Mouse (Mus musculus) cortical plate, adult 2 months (tissue): ENCODE data around the gene Zbtb32. TPM values are rescaled to one million over a fixed set of nuclear protein-coding genes. Genes with fewer than 3 reads are reported as not detected.
A peak's percentile ranks its signal among the peaks of the same experiment; 100 is the strongest.

ENCODE experiments used
- H3K27ac ChIP-seq: fragments of 200-500 bp; 2 replicates; pipeline ENCODE4 v1.5.1; 2012; ENCODE audit warnings: low read length, control low read depth, inconsistent platforms; ENCODE audit not compliant: insufficient read depth
- H3K4me1 ChIP-seq: fragments of 200-500 bp; 2 replicates; pipeline ENCODE4 v1.6.1; 2011; ENCODE audit warnings: low read length; ENCODE audit not compliant: control insufficient read depth, insufficient read depth
- H3K4me3 ChIP-seq: fragments of 200-500 bp; 2 replicates; pipeline ENCODE4 v1.5.1; 2011; ENCODE audit warnings: mild to moderate bottlenecking, low read length, control low read depth; ENCODE audit not compliant: insufficient read depth
- CTCF ChIP-seq: fragments of 200-500 bp; IDR thresholded peaks from 2 replicates; pipeline ENCODE4 v1.5.1; 2011; ENCODE audit warnings: mild to moderate bottlenecking, control low read depth, low read length; ENCODE audit not compliant: insufficient read depth; ENCODE audit errors: extremely low read depth
- POLR2A ChIP-seq: fragments of 200-500 bp; IDR thresholded peaks from 2 replicates; pipeline ENCODE4 v1.6.1; 2011; ENCODE audit warnings: mild to moderate bottlenecking, low read length, control low read depth; ENCODE audit not compliant: insufficient read depth; ENCODE audit errors: extremely low read depth
- polyA plus RNA-seq: library from polyadenylated mRNA; depleted of rRNA; stranded (reverse); fragments of >200 nt; gene quantifications from 2 replicates; pipeline ENCODE4 v1.2.3, GENCODE M21; 2012

Gene Zbtb32
- polyA plus RNA-seq, 1 experiment = 0.08 TPM

DNA sequence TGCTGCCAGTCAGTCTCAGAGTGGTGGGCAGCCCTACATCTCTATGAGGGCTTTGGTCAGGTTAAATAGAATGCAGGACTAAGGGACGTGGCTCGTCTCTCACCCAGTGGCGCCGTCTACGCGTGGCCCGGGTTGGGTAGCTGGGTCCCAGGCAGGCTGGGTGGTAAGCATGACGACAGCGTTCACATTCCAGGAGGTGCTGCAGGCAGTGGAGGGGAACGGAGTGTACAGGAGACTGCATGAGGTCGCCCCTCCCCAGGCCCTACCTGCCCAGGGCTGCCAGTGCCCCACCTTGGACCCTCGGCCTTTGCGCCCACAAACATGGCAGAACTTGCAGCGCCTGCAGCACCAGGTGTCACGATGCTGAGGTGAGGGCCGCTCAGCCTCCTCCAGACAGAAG is 17.2 kb downstream of the Zbtb32 start:
- Histone ChIP-seq H3K27ac (no peak overlapping the region), H3K4me3 (no peak overlapping the region), H3K4me1 (no peaks in the 10 kb centered on the region)
- no peak for TF ChIP-seq POLR2A
- TF ChIP-seq CTCF = no peak

DNA sequence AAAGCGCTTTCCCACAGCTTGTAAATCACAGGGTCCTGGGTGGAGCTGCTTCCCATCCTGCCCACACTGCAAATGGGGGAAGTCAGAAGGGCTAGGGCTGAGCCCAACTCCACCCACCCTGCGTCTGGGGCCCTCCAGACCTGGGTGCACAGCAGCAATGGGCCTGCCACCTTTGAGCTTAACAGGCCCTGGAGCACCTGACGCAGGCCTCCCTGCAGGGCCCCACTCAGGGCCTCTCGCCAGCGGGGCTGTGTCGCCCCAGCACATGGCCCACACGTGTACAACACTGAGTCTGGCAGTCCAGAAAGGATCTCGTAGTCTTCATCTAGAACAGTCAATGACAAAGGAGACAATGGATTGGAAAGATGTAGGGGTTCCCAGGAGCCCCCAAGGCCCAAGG is 18.8 kb downstream of the Zbtb32 start:
- TF ChIP-seq POLR2A = no peak
- TF ChIP-seq CTCF = no peak
- H3K4me1 ChIP-seq = no peaks in the 10 kb centered on the region
- no peak overlapping the region for H3K4me3 ChIP-seq
- H3K27ac ChIP-seq = no peak overlapping the region

- TF ChIP-seq CTCF (no peak), POLR2A (no peak)
- no peaks in the 10 kb centered on the region for H3K4me1 ChIP-seq
- H3K27ac ChIP-seq = no peak overlapping the region
- no peak overlapping the region for H3K4me3 ChIP-seq
Measured at GRCm38 (mm10) chr7:30572969-30573368, 25.7 kb downstream of the Zbtb32 start.

DNA sequence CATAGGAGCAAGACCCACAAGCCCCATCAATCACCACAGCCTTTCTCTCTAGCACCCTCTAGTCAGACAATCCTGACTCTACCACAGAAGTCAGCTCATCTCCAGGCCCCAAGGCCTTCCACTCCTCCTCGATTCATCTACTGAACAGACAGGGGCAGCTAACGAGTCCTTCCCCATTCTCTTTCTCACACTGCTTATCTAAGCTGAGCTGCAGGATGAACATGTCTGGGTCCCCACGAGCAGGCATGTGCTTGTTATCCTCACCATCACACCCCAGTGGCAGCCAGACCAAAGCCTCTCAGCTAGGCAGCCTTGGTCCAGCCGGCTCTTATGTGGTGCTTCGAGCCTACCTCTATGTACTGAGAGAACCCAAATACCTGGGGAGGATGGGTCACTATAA is 26.3 kb downstream of the Zbtb32 start:
- Histone ChIP-seq H3K27ac (no peak overlapping the region), H3K4me3 (no peak overlapping the region), H3K4me1 (no peaks in the 10 kb centered on the region)
- no peak for TF ChIP-seq CTCF
- TF ChIP-seq POLR2A = no peak

- Histone ChIP-seq H3K27ac (no peak overlapping the region), H3K4me3 (no peak overlapping the region), H3K4me1 (peaks cover 3% of the 10 kb centered on the region; the same call in 1 of the 2 replicates)
- no peak for TF ChIP-seq POLR2A
- no peak for TF ChIP-seq CTCF
Measured at GRCm38 (mm10) chr7:30567555-30567954, 31.2 kb downstream of the Zbtb32 start.

GRCm38 (mm10) chr7:30566033-30566432 is 32.7 kb downstream of the Zbtb32 start:
- TF ChIP-seq POLR2A (no peak), CTCF (no peak)
- H3K4me3 ChIP-seq = no peak overlapping the region

DNA sequence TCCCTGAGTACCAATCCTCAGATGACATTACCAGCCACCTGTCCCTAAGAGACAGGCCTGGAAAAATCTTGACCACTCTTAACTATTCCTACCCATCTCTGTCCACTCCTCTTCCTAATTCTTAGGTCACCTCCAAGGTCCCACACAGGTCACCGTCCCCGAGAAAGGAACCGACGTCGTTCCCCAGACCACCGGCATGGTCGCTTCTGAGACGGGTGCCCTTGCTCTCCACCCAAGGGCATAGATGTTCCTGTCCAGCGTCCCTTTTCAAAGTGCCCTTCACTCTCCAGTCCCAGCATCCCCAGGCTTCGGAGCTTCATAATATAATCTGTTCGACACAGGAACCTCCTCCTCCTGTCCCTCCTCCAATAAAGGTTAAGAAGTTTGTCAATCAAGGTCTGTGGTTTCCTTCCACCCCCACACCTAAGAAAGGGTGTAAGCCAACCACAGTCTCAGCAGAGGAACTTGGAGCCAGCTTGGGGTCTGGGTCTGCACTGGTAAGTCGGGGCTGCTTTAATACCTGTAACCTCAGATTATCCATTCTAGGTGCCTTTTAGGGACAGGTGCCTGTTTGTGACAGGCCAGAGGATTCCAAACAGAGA is 33.6 kb downstream of the Zbtb32 start, which contains the start of gene Igflr1:
Gene Igflr1 (plus strand): TSS at position 458 of the 602 bp plus-strand sequence.
- Histone ChIP-seq H3K4me1 (peaks cover 3% of the 10 kb centered on the region; the same call in 1 of the 2 replicates), H3K27ac (no peak within 1 kb of the TSS), H3K4me3 (no peak within 1 kb of the TSS; the same call in 1 of the 2 replicates)
- no peak for TF ChIP-seq CTCF
- no peak for TF ChIP-seq POLR2A

More at GRCm38 (mm10) chr7:30566033-30566432, 32.7 kb downstream of the Zbtb32 start:
- peaks cover 3% of the 10 kb centered on the region; the same call in 1 of the 2 replicates for H3K4me1 ChIP-seq
- no peak overlapping the region for H3K27ac ChIP-seq

GRCm38 (mm10) chr7:30563906-30564280 is 34.8 kb downstream of the Zbtb32 start:
- Histone ChIP-seq H3K27ac (no peak overlapping the region), H3K4me1 (peaks cover 3% of the 10 kb centered on the region; the same call in 1 of the 2 replicates), H3K4me3 (peak overlapping the region; percentile 50)
- no peak for TF ChIP-seq CTCF
- TF ChIP-seq POLR2A = no peak

- peaks cover 3% of the 10 kb centered on the region; the same call in 1 of the 2 replicates for H3K4me1 ChIP-seq
- H3K27ac ChIP-seq = peak within 1 kb of the TSS; percentile 41
- peak within 1 kb of the TSS; percentile 50 for H3K4me3 ChIP-seq
- TF ChIP-seq POLR2A (peak; percentile 66), CTCF (no peak)
Measured at GRCm38 (mm10) chr7:30563117-30563905, 35.4 kb downstream of the Zbtb32 start, which contains the start of the genes U2af1l4, Gm49396 and Psenen. Gene U2af1l4, plus strand, starts transcription at chr7:30563301. Gene Gm49396, plus strand, starts transcription at chr7:30563344. Gene Psenen, minus strand, starts transcription at chr7:30563627.
